Mouse (Mus musculus) erythroblast, embryonic 14.5 days (primary cell): Measurements from ENCODE around the gene Pnpla1. TPM values are rescaled to one million over a fixed set of nuclear protein-coding genes. Genes with fewer than 3 reads are reported as not detected.

Experiments used
- H3K27me3 ChIP-seq: 2 replicates; pipeline ENCODE4 v1.6.1; 2012; ENCODE audit warnings: inconsistent platforms; ENCODE audit not compliant: control insufficient read depth
- H3K36me3 ChIP-seq: 2 replicates; pipeline ENCODE4 v1.6.1; 2012; ENCODE audit warnings: mild to moderate bottlenecking, inconsistent platforms; ENCODE audit not compliant: control insufficient read depth
- H3K4me1 ChIP-seq: 2 replicates; pipeline ENCODE4 v1.6.1; 2012; ENCODE audit warnings: inconsistent platforms; ENCODE audit not compliant: control insufficient read depth
- H3K4me3 ChIP-seq: replicated peaks from 2 replicates; pipeline ENCODE3; 2012; ENCODE audit warnings: moderate library complexity, mild to moderate bottlenecking, inconsistent platforms
- H3K9me3 ChIP-seq: 2 replicates; pipeline ENCODE4 v1.6.1; 2012; ENCODE audit warnings: low read length, inconsistent platforms, mixed read lengths; ENCODE audit not compliant: control insufficient read depth
- GATA1 ChIP-seq: IDR thresholded peaks from 2 replicates; pipeline ENCODE4 v1.6.1; 2012; ENCODE audit warnings: low read length, inconsistent platforms, mixed read lengths
- TAL1 ChIP-seq: IDR thresholded peaks from 3 replicates; pipeline ENCODE4 v1.6.1; 2012; ENCODE audit warnings: low read length, inconsistent platforms, mixed read lengths
- polyA plus RNA-seq: library from polyadenylated mRNA; stranded (reverse); fragments of >175 nt; gene quantifications from 2 replicates; pipeline ENCODE4 v1.2.3, GENCODE M21; 2012

The Pnpla1 gene
- polyA plus RNA-seq, 1 experiment, result not detected

DNA sequence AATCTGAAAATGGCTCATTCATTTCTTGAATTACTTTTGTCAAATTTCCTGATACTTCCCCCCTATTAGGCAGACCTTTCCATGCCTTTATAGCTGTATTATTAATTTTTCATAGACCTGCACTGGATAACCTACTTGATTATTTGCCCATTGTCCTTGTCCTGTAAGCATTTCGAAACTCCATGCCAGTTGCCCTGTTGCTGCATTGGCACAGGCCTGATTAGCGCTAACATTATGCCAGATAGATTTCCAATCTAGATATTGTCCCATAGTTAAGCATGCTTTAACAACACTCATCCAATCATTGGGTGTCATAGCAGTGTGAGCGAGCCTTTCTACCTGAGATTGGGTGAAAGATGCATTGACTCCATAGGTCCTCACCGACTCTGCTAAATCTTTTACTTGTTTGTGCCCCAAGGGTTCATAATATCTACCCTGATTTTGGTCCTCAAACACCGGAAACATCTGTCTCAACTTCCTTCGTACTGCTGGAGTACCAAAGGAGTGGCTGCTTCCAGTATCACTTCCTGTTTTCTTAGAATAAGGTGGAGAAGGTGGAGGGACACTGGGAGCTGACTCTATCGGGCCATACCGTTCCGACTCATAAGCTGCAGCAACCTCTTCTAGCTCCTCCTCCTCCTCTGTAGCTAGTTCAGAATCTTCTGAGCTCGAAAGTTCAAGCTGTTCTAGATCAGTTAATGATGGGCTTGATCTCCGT lies 36.0 kb downstream of the Pnpla1 start:
- no peaks in the 10 kb centered on the region for H3K27me3 ChIP-seq
- no peak overlapping the region for H3K4me3 ChIP-seq
- H3K36me3 ChIP-seq, result no peaks in the 10 kb centered on the region
- TF ChIP-seq TAL1, result no peak
- no peak for TF ChIP-seq GATA1
- peaks cover 10% of the 10 kb centered on the region; the same call in 1 of the 2 replicates for H3K9me3 ChIP-seq
- no peaks in the 10 kb centered on the region for H3K4me1 ChIP-seq

- H3K4me3 ChIP-seq, result no peak overlapping the region
- peaks cover 7% of the 10 kb centered on the region; the same call in 1 of the 2 replicates for H3K9me3 ChIP-seq
- no peaks in the 10 kb centered on the region for H3K27me3 ChIP-seq
- no peaks in the 10 kb centered on the region for H3K4me1 ChIP-seq
- no peak for TF ChIP-seq TAL1
- TF ChIP-seq GATA1, result no peak
- no peaks in the 10 kb centered on the region for H3K36me3 ChIP-seq
Measured at GRCm38 (mm10) chr17:28895217-28895875, 37.1 kb downstream of the Pnpla1 start.

DNA sequence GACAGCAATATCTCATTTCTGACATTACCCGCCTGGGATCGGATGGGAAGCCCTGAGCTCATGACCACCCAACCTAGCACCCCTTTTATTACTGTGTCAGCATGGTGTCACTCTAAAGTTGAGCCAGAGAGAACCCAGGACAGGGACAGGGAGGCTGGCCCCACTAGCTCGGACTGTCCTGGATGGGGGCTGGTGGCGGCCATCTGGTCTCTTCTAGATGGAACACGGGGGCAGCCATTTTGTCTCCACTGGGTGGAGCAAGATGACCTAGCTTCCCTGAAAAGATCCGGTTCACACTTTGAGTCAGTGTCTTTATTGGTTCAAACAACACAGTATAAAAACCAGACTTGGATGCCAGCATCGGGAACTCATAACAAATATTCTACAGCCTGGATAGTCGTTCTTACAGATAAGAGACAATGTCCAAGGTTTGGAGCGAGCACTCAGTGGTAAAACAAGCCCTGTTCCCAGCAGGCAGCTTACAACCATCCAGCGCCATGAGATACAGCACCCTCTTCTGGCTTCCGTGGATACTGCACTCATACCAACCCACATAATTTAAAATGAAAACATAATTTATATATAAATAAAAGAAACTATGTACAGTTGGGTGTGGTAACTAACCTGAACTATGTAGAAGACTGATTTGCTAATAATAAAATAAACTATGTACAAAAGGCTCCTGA lies 38.0 kb downstream of the Pnpla1 start:
- TF ChIP-seq GATA1, result no peak
- TF ChIP-seq TAL1, result no peak
- no peaks in the 10 kb centered on the region for H3K4me1 ChIP-seq
- H3K27me3 ChIP-seq, result no peaks in the 10 kb centered on the region
- H3K36me3 ChIP-seq, result no peaks in the 10 kb centered on the region
- no peak overlapping the region for H3K4me3 ChIP-seq
- peaks cover 7% of the 10 kb centered on the region; the same call in 1 of the 2 replicates for H3K9me3 ChIP-seq

- Histone ChIP-seq H3K27me3 (no peaks in the 10 kb centered on the region), H3K4me1 (no peaks in the 10 kb centered on the region), H3K4me3 (no peak overlapping the region), H3K36me3 (no peaks in the 10 kb centered on the region), H3K9me3 (no peaks in the 10 kb centered on the region)
- TF ChIP-seq GATA1, result no peak
- no peak for TF ChIP-seq TAL1
Measured at GRCm38 (mm10) chr17:28897817-28898216, 39.6 kb downstream of the Pnpla1 start.

DNA sequence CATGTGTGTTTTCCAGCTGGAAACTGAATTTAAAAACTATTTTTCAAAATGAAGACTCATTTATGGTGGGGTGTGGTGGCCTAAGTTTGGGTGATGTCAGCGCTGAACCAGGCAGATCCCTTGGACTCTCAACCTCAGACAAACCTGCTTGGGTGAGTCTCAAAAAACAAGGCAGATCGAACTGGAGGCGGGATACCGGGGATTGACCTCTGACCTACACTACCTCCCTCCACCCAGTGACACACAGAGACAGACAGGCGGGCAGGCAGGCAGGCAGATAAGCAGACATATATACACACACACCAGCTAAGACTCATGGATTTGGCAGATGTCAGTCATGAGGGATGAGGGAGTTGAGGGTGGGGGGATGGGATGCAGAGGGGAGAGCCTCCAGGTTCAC lies 40.0 kb downstream of the Pnpla1 start:
- TF ChIP-seq GATA1 (no peak), TAL1 (no peak)

DNA sequence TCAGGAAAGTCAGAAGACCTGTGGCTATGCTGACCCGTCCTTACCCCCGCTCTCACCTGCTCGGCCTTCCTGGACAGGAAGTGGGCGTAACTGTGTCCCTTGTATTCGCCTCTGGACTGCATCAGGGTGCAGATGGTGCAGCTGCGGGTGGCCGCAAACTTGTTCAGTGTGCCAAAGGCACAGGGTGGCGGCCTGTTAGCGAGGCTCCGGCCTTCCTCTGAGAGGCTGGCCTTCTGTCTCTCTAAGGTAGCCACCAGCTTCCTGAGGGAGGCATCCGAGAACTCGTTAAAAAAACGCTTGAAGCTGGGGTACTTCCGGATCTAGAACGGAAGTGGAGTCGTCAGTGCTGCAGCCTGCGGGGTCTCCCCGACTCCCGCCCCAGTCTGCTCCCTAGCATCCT lies 41.2 kb downstream of the Pnpla1 start:
- TF ChIP-seq GATA1 (no peak), TAL1 (no peak)
- no peaks in the 10 kb centered on the region for H3K4me1 ChIP-seq
- H3K4me3 ChIP-seq, result no peak overlapping the region
- no peaks in the 10 kb centered on the region for H3K27me3 ChIP-seq
- H3K9me3 ChIP-seq, result no peaks in the 10 kb centered on the region
- no peaks in the 10 kb centered on the region for H3K36me3 ChIP-seq

More for the DNA sequence above, 40.0 kb downstream of the Pnpla1 start:
- Histone ChIP-seq H3K36me3 (no peaks in the 10 kb centered on the region), H3K27me3 (no peaks in the 10 kb centered on the region), H3K4me1 (no peaks in the 10 kb centered on the region), H3K4me3 (no peak overlapping the region), H3K9me3 (no peaks in the 10 kb centered on the region)

DNA sequence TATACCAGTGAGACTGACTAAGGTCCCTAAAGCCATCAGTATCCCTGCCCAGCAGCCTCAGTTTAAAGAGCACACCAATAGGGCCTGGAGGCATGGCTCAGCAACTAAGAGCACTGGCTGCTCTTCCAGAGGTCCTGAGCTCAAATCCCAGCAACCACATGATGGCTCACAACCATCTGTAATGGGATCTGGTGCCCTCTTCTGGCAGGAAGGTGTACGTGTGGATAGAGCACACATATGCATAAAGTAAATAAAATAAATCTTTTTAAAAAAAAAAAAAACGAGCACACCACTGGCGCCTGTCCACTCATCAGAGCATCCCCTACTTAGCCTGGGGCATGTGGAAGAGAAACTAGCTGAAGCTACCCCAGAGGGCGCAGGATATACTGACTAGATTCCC lies 43.3 kb downstream of the Pnpla1 start:
- Histone ChIP-seq H3K4me1 (peaks cover 2% of the 10 kb centered on the region; the same call in 1 of the 2 replicates), H3K9me3 (no peaks in the 10 kb centered on the region), H3K27me3 (no peaks in the 10 kb centered on the region; the same call in 1 of the 2 replicates), H3K4me3 (no peak overlapping the region), H3K36me3 (no peaks in the 10 kb centered on the region)
- TF ChIP-seq GATA1 (no peak), TAL1 (no peak)

- Histone ChIP-seq H3K36me3 (no peaks in the 10 kb centered on the region), H3K4me3 (no peak overlapping the region), H3K4me1 (peaks cover 2% of the 10 kb centered on the region; the same call in 1 of the 2 replicates), H3K9me3 (no peaks in the 10 kb centered on the region), H3K27me3 (peaks cover 18% of the 10 kb centered on the region)
- TF ChIP-seq TAL1, result no peak
Measured at GRCm38 (mm10) chr17:28904546-28905376, 46.5 kb downstream of the Pnpla1 start.
